Mouse (Mus musculus) hindbrain, postnatal 0 days (tissue): ENCODE results near the gene Mcfd2. TPM values are rescaled to one million over a fixed set of nuclear protein-coding genes. Genes with fewer than 3 reads are reported as not detected.

Source experiments
- ATAC-seq: fragments of 200-750 bp; cut with Nextera tagmentation; 2 replicates; pipeline ENCODE4 v1.8.0; 2017; ENCODE audit warnings: mild to moderate bottlenecking, moderate TSS enrichment, moderate library complexity
- DNase-seq: peaks from one replicate; pipeline ENCODE4 v3.0.0-alpha.2; 2015; ENCODE audit warnings: low spot score
- H3K27ac ChIP-seq: fragments of 300-500 bp; sonication (generic); 2 replicates; pipeline ENCODE4 v1.5.1; 2014; ENCODE audit warnings: mild to moderate bottlenecking
- H3K27me3 ChIP-seq: fragments of 300-500 bp; sonication (generic); 2 replicates; pipeline ENCODE4 v1.6.1; 2014; ENCODE audit warnings: low read length, mixed read lengths; ENCODE audit not compliant: insufficient read depth
- H3K36me3 ChIP-seq: fragments of 300-500 bp; sonication (generic); 2 replicates; pipeline ENCODE4 v1.6.1; 2014; ENCODE audit warnings: low read length, mixed read lengths; ENCODE audit not compliant: insufficient read depth
- H3K4me1 ChIP-seq: fragments of 300-500 bp; sonication (generic); 2 replicates; pipeline ENCODE4 v1.6.1; 2014; ENCODE audit warnings: antibody characterized with exemption, low read length, mixed read lengths; ENCODE audit not compliant: insufficient read depth
- H3K4me2 ChIP-seq: fragments of 300-500 bp; sonication (generic); 2 replicates; pipeline ENCODE4 v1.6.1; 2014; ENCODE audit warnings: low read depth, mild to moderate bottlenecking, low read length, moderate library complexity, mixed read lengths
- H3K4me3 ChIP-seq: fragments of 300-500 bp; sonication (generic); 2 replicates; pipeline ENCODE4 v1.5.1; 2014; ENCODE audit warnings: low read length
- H3K9ac ChIP-seq: fragments of 300-500 bp; sonication (generic); replicated peaks from 2 replicates; pipeline ENCODE4 v1.6.1; 2014; ENCODE audit warnings: mild to moderate bottlenecking, low read length, moderate library complexity, mixed read lengths
- H3K9me3 ChIP-seq: fragments of 300-500 bp; sonication (generic); 2 replicates; pipeline ENCODE4 v1.6.1; 2016; ENCODE audit warnings: low read length, mixed read lengths
- CTCF ChIP-seq: IDR thresholded peaks from 2 replicates; pipeline ENCODE4 v1.5.1; 2016; ENCODE audit warnings: antibody characterized with exemption, control low read depth, low read depth
- WGBS: fragments of 180-500 bp; shearing (Covaris S2); extraction: QIAGEN DNeasy Blood & Tissue Kit; methylation state at CpG from one replicate; pipeline ENCODE4 v1.1.7; 2014; 5-methylcytosine and 5-hydroxymethylcytosine counted together
- polyA plus RNA-seq: library from polyadenylated mRNA; unstranded; fragments of >200 nt; fragmentation: Nextera tagmentation; extraction: Ambion mirVana; gene quantifications from 2 replicates; pipeline ENCODE4 v1.2.1, GENCODE M21; 2015
- total RNA-seq: library from RNA; depleted of rRNA; stranded (reverse); fragments of >200 nt; gene quantifications from 2 replicates; pipeline ENCODE4 v1.2.3, GENCODE M21; 2014

Gene Mcfd2
- total and polyA plus RNA-seq, 2 experiments from 2014 or later = 36.5 to 40.4 TPM

DNA sequence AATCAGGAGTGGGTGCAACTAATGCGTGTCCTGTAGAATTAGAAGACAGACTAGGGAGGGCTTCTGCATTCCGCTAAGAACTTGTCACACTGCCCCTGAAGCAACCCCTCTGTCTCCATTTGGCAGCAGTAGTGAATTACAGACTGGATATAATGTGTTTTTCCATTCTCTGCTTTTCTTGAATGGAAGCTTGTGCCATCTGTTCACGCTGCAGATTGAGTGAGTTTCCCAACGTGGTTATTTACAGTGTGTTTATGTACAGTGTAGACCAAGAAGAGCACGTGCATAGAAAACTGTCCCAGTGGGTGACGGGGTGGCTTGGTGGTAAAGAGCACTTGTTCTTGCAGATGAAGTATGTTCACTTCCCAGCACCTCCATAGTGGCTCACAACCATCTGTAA is 3.7 kb upstream of the Mcfd2 start:
- Histone ChIP-seq H3K9ac (no peak overlapping the region), H3K36me3 (no peaks in the 10 kb centered on the region), H3K4me1 (peaks cover 5% of the 10 kb centered on the region; the same call in 1 of the 2 replicates), H3K27ac (no peak overlapping the region), H3K4me3 (no peak overlapping the region), H3K4me2 (no peak overlapping the region), H3K9me3 (no peaks in the 10 kb centered on the region), H3K27me3 (no peaks in the 10 kb centered on the region)
- DNase-seq (no peak), ATAC-seq (no peak)
- 51% methylated on average over 6 of the region's 6 CpGs for WGBS
- TF ChIP-seq CTCF = no peak

DNA sequence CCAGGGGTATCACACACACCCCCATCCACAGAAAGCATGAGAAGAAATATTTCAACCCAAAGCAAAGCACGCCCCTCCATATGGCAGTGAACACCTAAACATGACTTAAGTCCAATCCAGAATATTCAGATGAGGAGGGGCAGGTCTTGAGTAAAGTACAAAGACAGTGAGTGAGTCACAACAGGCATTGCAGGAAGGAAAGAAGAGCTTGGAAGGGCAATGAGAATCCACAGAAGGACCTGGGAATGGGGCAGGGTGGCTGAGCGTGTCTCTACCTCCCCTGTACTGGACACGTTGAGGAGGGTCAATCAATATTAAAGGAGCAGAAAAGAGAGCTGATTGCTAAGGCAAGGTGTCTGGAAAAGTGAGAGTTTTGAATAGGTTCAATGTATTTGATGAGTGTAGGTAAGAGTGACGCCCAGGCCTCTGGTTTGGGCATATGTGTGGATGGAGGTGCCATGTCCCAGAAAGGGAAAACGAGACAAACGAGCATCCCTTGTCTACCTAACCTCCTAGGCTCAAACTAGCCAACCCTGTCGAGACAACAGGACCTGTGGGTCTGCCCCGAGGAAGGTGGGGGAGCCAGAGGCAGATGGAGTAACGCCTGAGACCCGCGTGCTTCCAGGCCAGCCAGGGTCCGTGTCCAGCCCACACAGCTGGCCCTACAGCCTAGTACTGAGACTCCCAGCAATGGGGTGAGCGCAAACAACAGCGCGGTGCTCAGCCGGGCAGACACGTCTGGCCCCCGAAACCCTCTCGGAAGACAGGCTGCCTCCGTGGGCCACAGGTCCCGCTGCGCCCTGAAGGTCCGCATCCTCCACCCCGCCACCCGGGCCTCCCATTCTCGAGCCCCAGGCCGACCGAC is 576 bp downstream of the Mcfd2 start:
- ATAC-seq (peak; percentile 80), DNase-seq (no peak)
- Histone ChIP-seq H3K4me2 (peak overlapping the region; percentile 94), H3K9me3 (no peaks in the 10 kb centered on the region), H3K4me1 (peaks cover 8% of the 10 kb centered on the region; the same call in 1 of the 2 replicates), H3K9ac (peak overlapping the region; percentile 85), H3K27ac (peak overlapping the region; percentile 79), H3K4me3 (peak overlapping the region; percentile 76), H3K27me3 (no peaks in the 10 kb centered on the region), H3K36me3 (no peaks in the 10 kb centered on the region)
- 6% methylated on average over 28 of the region's 28 CpGs for WGBS
- TF ChIP-seq CTCF = no peak

DNA sequence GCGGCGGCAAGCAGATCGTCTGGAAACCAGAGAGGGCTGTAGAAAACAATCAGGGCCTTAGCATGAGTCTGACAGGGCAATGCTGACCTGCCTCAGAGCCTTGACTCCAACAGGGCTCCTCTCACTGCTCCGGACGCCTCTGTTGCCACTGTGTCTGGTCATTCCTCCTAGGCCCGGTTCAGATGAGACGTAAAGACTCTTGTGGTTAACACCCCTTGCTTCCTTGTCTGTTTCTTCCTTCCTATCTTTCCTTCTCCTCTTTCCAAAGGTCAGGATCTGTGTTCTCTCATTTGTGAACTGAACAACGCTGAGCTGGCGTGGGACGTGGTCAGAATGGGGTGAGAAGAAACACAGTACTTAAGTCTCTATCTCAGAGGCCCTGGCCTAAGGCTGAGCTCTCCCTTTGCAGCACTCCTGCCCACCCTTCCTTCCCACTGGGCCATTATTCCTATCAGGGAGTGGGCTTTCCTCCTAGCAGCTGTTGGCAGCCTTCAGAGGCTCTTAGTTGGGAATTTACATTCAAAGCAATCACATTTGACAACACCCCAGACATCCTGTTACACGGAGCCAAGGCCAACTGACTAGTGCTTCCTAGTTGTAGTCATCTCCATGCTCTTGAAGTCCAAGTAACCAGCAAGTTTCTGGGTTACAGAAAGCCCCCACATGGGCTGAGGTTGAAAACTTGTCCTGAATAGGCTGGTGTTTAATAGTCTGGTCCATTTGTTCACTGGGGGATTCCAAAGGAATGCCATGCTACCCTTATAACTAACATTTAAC is 1.5 kb downstream of the Mcfd2 start:
- H3K4me3 ChIP-seq = peak overlapping the region; percentile 76; the same call in 1 of the 2 replicates
- 91% methylated on average over 11 of the region's 11 CpGs for WGBS
- DNase-seq = no peak
- peak overlapping the region; percentile 94 for H3K4me2 ChIP-seq
- H3K27me3 ChIP-seq = no peaks in the 10 kb centered on the region
- peaks cover 8% of the 10 kb centered on the region; the same call in 1 of the 2 replicates for H3K4me1 ChIP-seq
- H3K36me3 ChIP-seq = no peaks in the 10 kb centered on the region
- TF ChIP-seq CTCF = no peak
- ATAC-seq = no peak
- no peak overlapping the region for H3K27ac ChIP-seq
- no peaks in the 10 kb centered on the region for H3K9me3 ChIP-seq
- H3K9ac ChIP-seq = peak overlapping the region; percentile 85; the same call in 1 of the 2 replicates

DNA sequence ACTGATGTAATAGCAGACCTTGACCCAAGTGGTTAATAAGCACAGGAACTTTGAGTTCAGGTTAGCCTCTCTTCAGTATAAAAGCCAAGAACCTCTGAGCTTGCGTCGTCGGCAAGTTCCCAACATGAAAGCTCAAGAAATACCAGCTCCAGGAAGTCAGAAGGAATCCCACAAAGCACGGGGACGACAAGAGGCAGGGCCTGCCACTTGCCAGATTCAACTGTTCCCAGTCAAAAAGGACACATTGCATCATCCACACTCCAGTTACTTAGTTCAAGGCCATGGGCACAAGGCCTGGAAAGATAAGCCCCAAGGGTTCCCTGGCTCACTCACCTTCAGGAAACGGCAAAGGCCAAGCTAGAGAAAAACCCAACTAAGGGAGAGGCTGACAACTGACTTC is 2.3 kb downstream of the Mcfd2 start:
- no peak for DNase-seq
- 93% methylated on average over 6 of the region's 6 CpGs for WGBS
- Histone ChIP-seq H3K36me3 (no peaks in the 10 kb centered on the region), H3K27ac (no peak overlapping the region), H3K9me3 (no peaks in the 10 kb centered on the region), H3K27me3 (no peaks in the 10 kb centered on the region), H3K4me3 (no peak overlapping the region), H3K9ac (no peak overlapping the region), H3K4me2 (no peak overlapping the region), H3K4me1 (peaks cover 8% of the 10 kb centered on the region; the same call in 1 of the 2 replicates)
- TF ChIP-seq CTCF = no peak
- no peak for ATAC-seq

DNA sequence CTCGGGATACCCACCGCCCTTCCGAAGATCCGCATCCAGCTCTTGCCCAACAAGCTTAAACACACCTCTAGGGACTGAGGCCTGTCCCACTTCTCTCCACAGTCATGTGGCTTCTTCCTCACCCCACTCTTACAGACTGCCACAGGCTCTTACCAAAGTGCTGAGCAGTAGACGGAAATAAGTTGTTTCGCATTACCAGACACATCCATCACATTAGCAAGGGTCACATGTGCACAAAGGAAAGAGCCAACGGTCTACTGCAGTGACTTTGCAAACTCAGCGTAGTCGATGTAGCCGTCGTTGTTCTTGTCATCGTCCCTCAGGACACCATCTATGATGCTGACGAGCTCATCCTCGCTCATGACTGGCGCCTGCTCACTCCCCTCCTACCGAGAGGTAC is 10.1 kb downstream of the Mcfd2 start:
- Histone ChIP-seq H3K4me3 (no peak overlapping the region), H3K9me3 (no peaks in the 10 kb centered on the region), H3K27ac (no peak overlapping the region), H3K27me3 (no peaks in the 10 kb centered on the region), H3K36me3 (peaks cover 36% of the 10 kb centered on the region), H3K4me2 (no peak overlapping the region), H3K4me1 (no peaks in the 10 kb centered on the region), H3K9ac (no peak overlapping the region)
- TF ChIP-seq CTCF = no peak
- no peak for ATAC-seq
- WGBS = 70% methylated on average over 16 of the region's 16 CpGs
- DNase-seq = no peak

DNA sequence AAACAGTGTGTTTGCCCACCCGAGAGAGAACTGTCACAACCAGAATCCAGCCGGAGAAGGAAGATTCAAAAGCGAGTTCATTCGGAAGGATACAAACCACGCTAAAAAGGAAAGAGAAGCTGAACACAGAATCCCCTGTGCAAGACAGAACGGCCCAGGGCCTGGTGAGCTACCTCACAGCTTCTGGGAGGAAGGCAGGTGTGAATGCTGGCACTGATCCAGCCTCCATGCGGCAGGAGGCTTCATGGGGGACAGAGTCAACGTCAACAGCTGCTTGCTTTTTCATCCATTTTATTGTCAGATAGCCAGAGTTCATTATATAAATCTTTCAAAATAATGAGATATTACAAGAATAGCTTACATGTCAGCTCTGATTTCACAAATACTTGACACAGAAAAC is 11.4 kb downstream of the Mcfd2 start:
- Histone ChIP-seq H3K27me3 (no peaks in the 10 kb centered on the region), H3K4me2 (no peak overlapping the region), H3K27ac (no peak overlapping the region), H3K36me3 (peaks cover 36% of the 10 kb centered on the region), H3K4me1 (no peaks in the 10 kb centered on the region), H3K4me3 (no peak overlapping the region), H3K9ac (no peak overlapping the region), H3K9me3 (no peaks in the 10 kb centered on the region)
- TF ChIP-seq CTCF = no peak
- WGBS = 63% methylated on average over 8 of the region's 8 CpGs
- no peak for DNase-seq
- no peak for ATAC-seq
